Mouse (Mus musculus) lung, adult 2 months (tissue): ENCODE results near the gene Prr29.
A peak's percentile ranks its signal among the peaks of the same experiment; 100 is the strongest.

Source experiments
- CTCF ChIP-seq: fragments of 200-500 bp; IDR thresholded peaks from 2 replicates; pipeline ENCODE4 v1.5.1; 2011; ENCODE audit warnings: mild to moderate bottlenecking, low read length, control low read depth; ENCODE audit not compliant: insufficient read depth
- POLR2A ChIP-seq: fragments of 200-500 bp; IDR thresholded peaks from 2 replicates; pipeline ENCODE4 v1.6.1; 2011; ENCODE audit warnings: low read depth, mild to moderate bottlenecking, control low read depth, low read length, borderline replicate concordance; ENCODE audit errors: extremely low read depth

DNA sequence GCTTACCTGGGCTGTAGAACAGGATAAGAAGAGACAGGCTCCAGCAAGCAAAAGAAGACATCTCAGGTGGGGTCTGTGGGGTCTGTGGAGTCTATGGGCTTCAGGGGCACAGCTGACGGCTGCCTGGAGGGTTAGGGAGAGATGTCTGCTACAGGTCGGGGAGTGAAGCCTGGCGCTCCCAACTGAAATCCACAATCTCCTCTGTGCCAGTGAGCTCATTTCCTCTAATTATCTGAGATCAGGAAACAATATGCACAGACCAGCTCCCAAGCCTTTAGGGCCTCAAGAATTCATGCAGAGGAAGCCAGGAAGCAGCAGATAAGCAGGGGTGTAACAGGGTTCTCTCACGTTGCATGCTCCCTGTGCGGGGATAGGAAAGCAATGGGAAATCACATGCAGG, 17.2 kb downstream of the Prr29 start:
- TF ChIP-seq CTCF (no peak), POLR2A (peak; percentile 85; the same call in 1 of the 2 replicates)
